Mouse (Mus musculus) bone marrow macrophage, adult 2 months (primary cell): ENCODE data around the gene Fkbp8. TPM values are rescaled to one million over a fixed set of nuclear protein-coding genes. Genes with fewer than 3 reads are reported as not detected.
A peak's percentile ranks its signal among the peaks of the same experiment; 100 is the strongest.

Source experiments
- H3K27ac ChIP-seq: 2 replicates; pipeline ENCODE4 v1.5.1; 2012; ENCODE audit warnings: low read depth, low read length; ENCODE audit not compliant: insufficient read depth
- H3K4me1 ChIP-seq: 2 replicates; pipeline ENCODE4 v1.6.1; 2012; ENCODE audit warnings: low read length; ENCODE audit not compliant: control insufficient read depth, insufficient read depth
- H3K4me3 ChIP-seq: 2 replicates; pipeline ENCODE4 v1.5.1; 2012; ENCODE audit warnings: mild to moderate bottlenecking, low read length, moderate library complexity; ENCODE audit not compliant: insufficient read depth
- CTCF ChIP-seq: IDR thresholded peaks from 2 replicates; pipeline ENCODE4 v1.5.1; 2012; ENCODE audit warnings: low read depth, mild to moderate bottlenecking, low read length, moderate library complexity
- POLR2A ChIP-seq: IDR thresholded peaks from 2 replicates; pipeline ENCODE4 v1.6.1; 2012; ENCODE audit warnings: mild to moderate bottlenecking, low read depth, low read length, borderline replicate concordance
- polyA plus RNA-seq: library from polyadenylated mRNA; stranded (reverse); fragments of >200 nt; gene quantifications from 2 replicates; pipeline ENCODE4 v1.2.4, GENCODE M21; 2012; ENCODE audit not compliant: missing spikeins, insufficient read depth, insufficient read length

Fkbp8 gene
- 163 and 178 TPM in 2 replicates for polyA plus RNA-seq

DNA sequence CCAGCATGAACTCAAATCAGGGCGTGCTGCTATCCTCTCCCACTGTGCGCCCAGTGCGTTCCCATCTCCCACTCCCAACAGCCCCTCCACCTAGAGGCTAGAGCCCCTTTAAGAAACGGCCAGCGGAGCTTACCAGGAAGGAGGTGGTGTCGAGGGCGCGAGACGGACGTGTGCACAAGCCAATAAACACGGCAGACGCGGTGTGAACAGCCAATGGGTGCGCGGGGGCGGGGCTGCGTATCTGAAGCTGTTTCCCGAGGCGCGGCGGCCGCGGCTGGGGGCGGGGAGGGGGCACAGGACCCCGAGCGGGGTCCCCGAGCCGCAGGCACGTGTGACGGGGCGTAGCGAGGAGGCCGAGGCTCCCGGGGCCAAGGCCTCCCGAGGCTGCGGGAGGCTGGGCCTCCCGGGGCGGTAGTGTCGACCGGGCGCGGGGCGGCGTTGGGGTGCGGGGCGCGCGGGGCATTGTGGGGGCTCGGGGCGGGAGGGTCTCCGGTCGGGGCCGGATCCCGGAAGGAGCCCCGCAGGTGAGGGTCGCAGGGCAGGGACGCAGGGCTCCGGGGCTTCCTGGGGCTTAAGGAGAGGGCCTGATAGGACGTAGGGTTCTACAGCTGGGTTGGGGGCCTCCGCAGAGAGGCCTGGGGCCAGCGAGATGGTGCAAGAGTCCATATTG, at the start of gene Fkbp8, which contains the start of gene Kxd1:
Gene Fkbp8, plus strand, starts transcription at position 213 of the 670 bp plus-strand sequence.
Gene Kxd1, minus strand, starts transcription at position 445 of the 670 bp plus-strand sequence.
- peak within 1 kb of the TSS; percentile 73 for H3K4me3 ChIP-seq
- no peak for TF ChIP-seq CTCF
- TF ChIP-seq POLR2A = no peak
- peak within 1 kb of the TSS; percentile 52 for H3K27ac ChIP-seq
- peaks cover 23% of the 10 kb centered on the region for H3K4me1 ChIP-seq

DNA sequence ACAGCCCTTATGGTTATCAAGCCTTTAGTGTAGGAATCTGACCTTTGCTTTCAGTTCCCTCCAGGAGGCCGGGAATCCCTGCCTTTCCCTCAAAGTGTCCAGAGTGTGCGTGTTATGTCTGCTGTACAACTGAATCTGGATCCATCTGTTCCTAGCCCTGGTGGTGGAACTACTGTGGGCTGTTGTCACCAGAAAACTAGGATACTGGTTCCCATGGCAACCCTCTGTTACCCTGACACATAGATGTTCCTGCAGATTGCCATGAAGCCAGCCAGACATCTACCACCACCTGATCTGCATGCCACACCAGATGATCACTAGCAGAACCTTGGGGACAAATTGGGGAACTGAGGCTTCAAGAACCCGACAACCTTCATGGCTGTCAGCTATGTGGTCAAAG, 45.6 kb upstream of the Fkbp8 start:
- TF ChIP-seq CTCF (no peak), POLR2A (no peak)
- Histone ChIP-seq H3K4me1 (no peaks in the 10 kb centered on the region), H3K27ac (no peak overlapping the region), H3K4me3 (no peak overlapping the region)

DNA sequence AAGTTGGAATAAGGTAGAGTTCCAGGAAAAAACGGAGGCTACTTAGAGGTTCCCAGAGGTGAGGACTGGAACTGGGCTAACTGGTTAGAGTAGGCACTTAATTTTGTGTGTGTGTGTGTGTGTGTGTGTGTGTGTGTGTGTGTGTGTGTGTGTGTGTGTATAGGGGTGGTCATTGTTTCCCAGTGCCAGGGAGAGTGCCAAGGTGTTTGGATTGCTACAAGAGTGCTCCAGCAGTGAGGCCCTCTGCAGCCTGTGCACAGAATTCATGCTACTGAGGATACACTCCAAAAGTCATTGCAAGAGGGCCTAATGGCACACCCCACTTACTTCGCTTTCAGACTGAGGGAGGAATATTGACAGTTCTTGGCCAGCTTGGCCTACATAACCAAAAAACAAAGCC, 44.6 kb upstream of the Fkbp8 start:
- no peak for TF ChIP-seq POLR2A
- no peak for TF ChIP-seq CTCF
- no peak overlapping the region for H3K4me3 ChIP-seq
- no peak overlapping the region for H3K27ac ChIP-seq

DNA sequence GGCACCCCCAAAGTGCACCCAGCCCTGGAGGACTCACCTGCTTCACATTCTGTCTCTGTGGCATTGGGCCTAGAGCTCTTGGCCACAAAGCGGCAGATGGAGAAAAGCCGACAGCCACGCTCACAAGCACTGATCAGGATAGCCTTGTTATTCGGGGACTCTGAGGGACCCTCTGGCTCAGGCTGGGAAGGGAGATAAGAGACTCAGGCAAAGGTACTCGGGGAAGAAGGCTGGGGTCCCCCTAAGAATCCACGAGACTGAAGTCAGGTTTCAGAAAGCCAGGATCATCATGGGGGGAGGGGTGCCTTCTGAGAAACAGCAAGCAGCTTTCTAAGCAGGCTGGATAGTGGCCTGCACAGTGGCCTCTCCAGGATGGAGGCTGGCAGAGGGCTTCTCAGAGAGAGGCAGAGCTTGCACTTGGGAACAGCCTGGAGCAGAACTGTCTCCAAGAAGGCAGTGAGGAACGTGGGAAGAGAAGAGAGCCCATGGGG, 41.3 kb upstream of the Fkbp8 start:
- no peak overlapping the region for H3K4me3 ChIP-seq
- TF ChIP-seq POLR2A (no peak), CTCF (no peak)
- no peak overlapping the region for H3K27ac ChIP-seq
- H3K4me1 ChIP-seq = no peaks in the 10 kb centered on the region; the same call in 1 of the 2 replicates

More for the DNA sequence above, 44.6 kb upstream of the Fkbp8 start:
- H3K4me1 ChIP-seq = no peaks in the 10 kb centered on the region; the same call in 1 of the 2 replicates

DNA sequence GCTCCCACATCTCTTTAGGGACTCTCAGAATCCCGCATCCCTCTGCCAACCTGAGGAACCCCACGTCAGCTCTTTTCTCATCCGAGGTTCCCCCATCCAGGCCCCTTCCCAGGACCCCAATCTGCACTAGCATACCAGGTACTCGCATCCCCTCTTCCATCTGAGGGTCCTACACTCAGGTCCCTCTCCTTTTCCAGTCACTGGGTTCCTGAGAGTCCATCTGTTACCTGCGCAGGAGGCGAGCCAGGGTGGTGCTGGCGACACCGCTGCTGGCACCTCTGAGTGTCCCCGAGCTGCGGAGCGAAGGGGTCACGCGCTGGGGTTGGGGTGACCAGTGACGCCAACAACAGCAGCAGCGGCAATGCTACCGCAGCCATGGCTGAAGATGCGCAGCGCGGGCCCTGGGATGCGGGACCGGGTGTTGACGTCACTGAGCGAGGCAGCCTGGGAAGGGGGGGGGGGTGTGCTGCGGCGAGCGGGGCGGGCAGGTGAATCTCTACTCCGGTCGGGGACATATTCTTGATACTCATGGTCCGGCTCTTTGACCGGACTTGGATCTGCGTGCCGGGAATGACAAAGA, 40.5 kb upstream of the Fkbp8 start, which contains the start of gene Tmem59l:
Gene Tmem59l, minus strand, starts transcription at position 418 of the 580 bp plus-strand sequence.
- Histone ChIP-seq H3K4me1 (no peaks in the 10 kb centered on the region; the same call in 1 of the 2 replicates), H3K27ac (no peak within 1 kb of the TSS), H3K4me3 (peak within 1 kb of the TSS; percentile 29; the same call in 1 of the 2 replicates)
- TF ChIP-seq CTCF (no peak), POLR2A (no peak)

DNA sequence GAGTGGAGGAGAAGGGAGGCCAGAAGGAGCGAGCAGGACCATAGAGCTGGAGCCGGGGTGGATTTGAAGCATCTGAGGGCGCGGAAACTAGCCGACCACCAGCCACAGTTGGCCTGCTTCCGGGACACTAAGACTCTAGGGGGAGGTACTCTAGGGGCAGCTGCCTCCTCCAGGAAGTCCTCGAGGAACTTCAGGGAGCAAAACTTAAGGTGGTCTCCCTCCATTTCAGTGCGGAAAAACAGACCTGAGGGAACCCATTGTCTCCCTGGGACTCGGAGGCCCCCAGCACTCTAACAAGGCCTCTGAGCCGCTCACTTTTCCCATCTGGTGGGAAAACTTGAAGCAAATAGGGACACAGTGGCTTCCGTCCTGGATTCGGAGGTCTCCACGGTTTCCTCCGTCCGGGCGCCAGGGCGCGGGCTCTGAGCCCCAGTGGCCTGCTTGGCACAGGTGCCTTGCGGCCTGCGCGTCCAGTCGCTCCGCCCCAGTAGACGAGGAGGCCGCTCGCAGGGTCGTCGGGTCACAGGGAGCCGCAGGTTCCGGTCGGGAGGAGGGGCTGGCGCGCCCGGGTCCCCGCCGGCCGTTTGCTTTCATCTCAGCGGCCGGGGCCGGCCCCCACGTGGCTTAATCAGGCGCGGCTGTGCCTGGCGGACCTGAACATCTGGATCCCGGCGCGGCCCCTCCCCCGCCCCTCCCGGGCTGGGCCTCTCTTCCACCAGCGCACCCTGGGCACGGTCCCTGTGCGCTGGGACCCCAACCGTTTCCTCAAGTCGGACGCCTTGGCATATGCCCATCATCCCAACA, 39.3 kb upstream of the Fkbp8 start:
- Histone ChIP-seq H3K27ac (no peak overlapping the region), H3K4me3 (peak overlapping the region; percentile 29), H3K4me1 (no peaks in the 10 kb centered on the region; the same call in 1 of the 2 replicates)
- TF ChIP-seq POLR2A (no peak), CTCF (no peak)

DNA sequence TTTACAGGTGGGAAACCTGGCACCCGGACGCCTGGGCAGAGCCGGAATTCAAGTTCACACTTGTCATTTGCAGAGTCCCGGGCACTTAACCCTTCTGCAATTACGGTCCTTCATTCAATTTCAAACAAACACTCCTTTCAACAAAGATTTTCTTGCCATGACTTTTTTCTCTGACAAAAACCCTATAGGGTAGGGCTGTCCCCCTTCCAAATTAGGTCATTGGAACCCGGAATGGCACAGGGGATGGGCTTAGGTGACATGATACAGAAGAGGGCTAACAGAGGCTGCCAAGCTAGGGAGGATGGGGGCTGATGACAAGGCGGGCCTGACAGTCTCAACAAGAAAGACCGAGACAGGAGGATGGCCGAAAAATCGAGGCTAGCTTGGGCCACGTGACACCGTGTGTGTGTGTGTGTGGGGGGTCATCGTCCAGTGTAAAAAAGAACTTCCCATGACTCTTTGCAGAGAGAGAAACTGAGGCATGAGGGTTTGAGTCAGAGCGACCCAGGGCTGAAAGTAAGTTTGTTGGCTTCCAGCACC, 38.5 kb upstream of the Fkbp8 start:
- H3K27ac ChIP-seq = no peak overlapping the region
- no peak for TF ChIP-seq POLR2A
- TF ChIP-seq CTCF = no peak
- H3K4me3 ChIP-seq = no peak overlapping the region
- H3K4me1 ChIP-seq = no peaks in the 10 kb centered on the region; the same call in 1 of the 2 replicates

DNA sequence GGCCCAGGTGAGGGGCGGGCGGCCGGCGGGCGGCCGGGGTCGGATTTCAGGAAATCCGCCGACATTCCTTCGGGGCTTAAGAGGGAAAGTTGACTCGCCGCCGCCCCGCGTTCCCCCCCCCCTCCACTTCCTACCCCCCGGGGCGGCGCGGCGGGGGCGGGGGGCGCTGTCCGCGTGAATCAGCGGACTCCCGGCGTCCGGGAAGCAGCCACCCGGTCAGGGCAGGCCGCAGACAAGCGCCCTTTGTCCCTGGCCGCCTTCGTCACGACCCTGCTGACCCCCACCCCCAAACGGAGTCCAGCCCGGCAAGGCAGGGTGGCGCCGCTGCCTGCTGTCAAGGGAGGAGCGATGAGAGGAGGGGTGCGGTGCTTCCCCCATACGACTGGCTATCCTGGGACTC, 37.9 kb upstream of the Fkbp8 start:
- H3K4me3 ChIP-seq = no peak overlapping the region
- no peaks in the 10 kb centered on the region; the same call in 1 of the 2 replicates for H3K4me1 ChIP-seq
- no peak overlapping the region for H3K27ac ChIP-seq
- TF ChIP-seq POLR2A = no peak
- no peak for TF ChIP-seq CTCF

DNA sequence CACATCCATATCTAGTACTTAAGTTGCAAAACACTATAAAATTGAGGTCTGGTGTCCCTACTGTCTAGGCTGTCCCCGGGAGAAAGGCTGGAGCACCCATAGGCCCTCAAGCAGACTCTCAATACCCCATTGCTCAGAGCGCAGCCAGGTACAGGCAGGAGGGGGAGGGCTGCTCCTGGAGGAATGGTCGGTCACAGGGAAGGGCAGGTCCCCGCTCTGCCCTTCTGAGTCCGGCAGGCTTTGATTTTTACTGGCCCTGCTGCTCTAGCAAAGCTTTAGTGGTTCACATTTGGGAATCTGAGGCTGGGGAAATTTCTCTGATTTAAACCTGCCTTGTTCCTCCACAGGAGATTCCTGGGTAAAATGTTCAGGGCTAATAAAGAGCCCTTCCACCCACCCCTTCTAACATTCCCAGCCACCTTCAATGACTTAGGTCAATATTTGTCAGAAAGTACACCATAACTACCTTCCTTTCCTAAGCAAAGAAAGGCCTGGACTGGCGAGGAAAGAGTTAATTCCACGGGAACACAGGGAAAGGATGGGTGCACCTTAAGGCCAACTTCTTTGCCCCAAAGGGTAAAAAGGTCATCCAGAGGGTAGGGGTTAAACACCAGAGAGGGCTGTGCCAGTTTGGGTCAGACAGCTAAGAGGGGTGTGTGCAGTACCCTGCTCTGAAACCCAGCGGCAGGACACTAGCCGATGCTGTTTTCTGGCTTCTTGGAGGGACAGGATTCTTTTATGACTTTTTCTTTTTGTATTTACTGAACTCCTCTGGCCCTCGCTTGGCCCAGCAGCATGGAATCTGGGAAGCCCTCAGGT, 37.3 kb upstream of the Fkbp8 start:
- Histone ChIP-seq H3K27ac (no peak overlapping the region), H3K4me3 (no peak overlapping the region), H3K4me1 (no peaks in the 10 kb centered on the region; the same call in 1 of the 2 replicates)
- no peak for TF ChIP-seq POLR2A
